ENCODE assay signal across 13 mouse cellular contexts in genomic region chr14:33549856-33550255, GRCm38 (mm10). TPM values are rescaled to one million over a fixed set of nuclear protein-coding genes. Genes with fewer than 3 reads are reported as not detected.
DNase-seq lines count a peak whose midpoint lies in the region; ATAC-seq lines count a peak whose summit lies in the region.
"Had no signal": no experiment of that assay in that cellular context is flagged by ENCODE, and none has a peak within 500 bp of the region (broad histone marks: within the 10 kb centered on the region; RNA-seq: fewer than 3 reads in every experiment).

No protein-coding gene starts in this region.

- no peak overlapping the region for H3K27ac ChIP-seq in midbrain, embryonic 13.5 days
- H3K27ac ChIP-seq in midbrain, embryonic 11.5 days (ENCODE audit: low read depth, low read length) = no peak overlapping the region
- no peak overlapping the region for H3K27ac ChIP-seq in hindbrain, embryonic 11.5 days (ENCODE audit: low read depth, low read length)
- H3K27ac ChIP-seq in midbrain, embryonic 16.5 days (ENCODE audit: low read length) = peak overlapping the region; percentile 61
- H3K27ac ChIP-seq: intestine, embryonic 15.5 days; liver, embryonic 14.5 days had no signal

- peaks cover 7% of the 10 kb centered on the region for H3K4me1 ChIP-seq in midbrain, embryonic 13.5 days (replicated peaks)
- no peaks in the 10 kb centered on the region for H3K4me1 ChIP-seq in midbrain, embryonic 11.5 days (ENCODE audit: control insufficient read depth, insufficient read depth, low read length)
- no peaks in the 10 kb centered on the region for H3K4me1 ChIP-seq in hindbrain, embryonic 11.5 days (replicated peaks; ENCODE audit: control insufficient read depth, insufficient read depth, low read length)
- peaks cover 7% of the 10 kb centered on the region for H3K4me1 ChIP-seq in midbrain, embryonic 16.5 days (ENCODE audit: control insufficient read depth, insufficient read depth, low read length)
- H3K4me1 ChIP-seq: intestine, embryonic 15.5 days had no signal

- H3K36me3 ChIP-seq in midbrain, embryonic 13.5 days = no peaks in the 10 kb centered on the region
- no peaks in the 10 kb centered on the region for H3K36me3 ChIP-seq in midbrain, embryonic 11.5 days (ENCODE audit: control insufficient read depth, insufficient read depth, low read length)
- H3K36me3 ChIP-seq in hindbrain, embryonic 11.5 days (ENCODE audit: control insufficient read depth, insufficient read depth, low read length) = no peaks in the 10 kb centered on the region
- no peaks in the 10 kb centered on the region for H3K36me3 ChIP-seq in midbrain, embryonic 16.5 days (ENCODE audit: control insufficient read depth, insufficient read depth, low read length)
- H3K36me3 ChIP-seq: intestine, embryonic 15.5 days had no signal

- H3K4me2 ChIP-seq in midbrain, embryonic 13.5 days (replicated peaks) = no peak overlapping the region
- no peak overlapping the region for H3K4me2 ChIP-seq in midbrain, embryonic 11.5 days
- H3K4me2 ChIP-seq in hindbrain, embryonic 11.5 days (replicated peaks; ENCODE audit: low read depth, low read length) = no peak overlapping the region
- H3K4me2 ChIP-seq in midbrain, embryonic 16.5 days (ENCODE audit: low read length) = no peak overlapping the region
- H3K4me2 ChIP-seq: intestine, embryonic 15.5 days had no signal

- ATAC-seq in midbrain, embryonic 13.5 days = peak; percentile 88
- ATAC-seq in midbrain, embryonic 11.5 days (ENCODE audit: low FRiP score) = no peak
- ATAC-seq in hindbrain, embryonic 11.5 days (ENCODE audit: low FRiP score) = no peak; the same call in 1 of the 2 replicates
- ATAC-seq in midbrain, embryonic 16.5 days = peak; percentile 93
- ATAC-seq: intestine, embryonic 15.5 days had no signal

- 56% methylated on average over 6 of the region's 6 CpGs for WGBS in midbrain, embryonic 13.5 days
- WGBS in midbrain, embryonic 11.5 days = 76% methylated on average over 6 of the region's 6 CpGs
- WGBS in hindbrain, embryonic 11.5 days = 52% methylated on average over 6 of the region's 6 CpGs
- WGBS in midbrain, embryonic 16.5 days = 41% methylated on average over 6 of the region's 6 CpGs

- peak overlapping the region; percentile 43; the same call in 1 of the 2 replicates for H3K9ac ChIP-seq in midbrain, embryonic 13.5 days (replicated peaks)
- no peak overlapping the region for H3K9ac ChIP-seq in midbrain, embryonic 11.5 days (ENCODE audit: low read length)
- H3K9ac ChIP-seq in hindbrain, embryonic 11.5 days (ENCODE audit: low read depth, low read length) = no peak overlapping the region
- H3K9ac ChIP-seq in midbrain, embryonic 16.5 days (ENCODE audit: low read depth, low read length) = no peak overlapping the region; the same call in 1 of the 2 replicates
- H3K9ac ChIP-seq: intestine, embryonic 15.5 days; liver, embryonic 14.5 days had no signal

- no peaks in the 10 kb centered on the region for H3K9me3 ChIP-seq in midbrain, embryonic 13.5 days
- H3K9me3 ChIP-seq in midbrain, embryonic 11.5 days (ENCODE audit: control insufficient read depth, low read length) = no peaks in the 10 kb centered on the region
- no peaks in the 10 kb centered on the region for H3K9me3 ChIP-seq in hindbrain, embryonic 11.5 days (ENCODE audit: control insufficient read depth, low read length)
- H3K9me3 ChIP-seq in midbrain, embryonic 16.5 days (replicated peaks; ENCODE audit: control insufficient read depth, low read length, poor library complexity, severe bottlenecking) = no peaks in the 10 kb centered on the region
- H3K9me3 ChIP-seq: intestine, embryonic 15.5 days had no signal

- no peaks in the 10 kb centered on the region for H3K27me3 ChIP-seq in midbrain, embryonic 13.5 days
- no peaks in the 10 kb centered on the region for H3K27me3 ChIP-seq in midbrain, embryonic 11.5 days (ENCODE audit: control insufficient read depth, insufficient read depth, low read length)
- no peaks in the 10 kb centered on the region for H3K27me3 ChIP-seq in hindbrain, embryonic 11.5 days (ENCODE audit: control insufficient read depth, insufficient read depth, low read length)
- H3K27me3 ChIP-seq in midbrain, embryonic 16.5 days (ENCODE audit: control insufficient read depth, insufficient read depth, low read depth, low read length) = no peaks in the 10 kb centered on the region
- H3K27me3 ChIP-seq: intestine, embryonic 15.5 days had no signal

- H3K4me3 ChIP-seq in midbrain, embryonic 13.5 days (replicated peaks) = no peak overlapping the region
- no peak overlapping the region for H3K4me3 ChIP-seq in midbrain, embryonic 11.5 days (ENCODE audit: low read depth, low read length)
- H3K4me3 ChIP-seq in hindbrain, embryonic 11.5 days (ENCODE audit: low read depth, low read length) = no peak overlapping the region
- no peak overlapping the region for H3K4me3 ChIP-seq in midbrain, embryonic 16.5 days (ENCODE audit: low read depth, low read length)
- H3K4me3 ChIP-seq: intestine, embryonic 15.5 days had no signal

- intact Hi-C loops in heart, postnatal 25 days (cut with DNase I) = no loop called here

- no peak for DNase-seq in midbrain, embryonic 11.5 days (ENCODE audit: low spot score, missing footprints)
- peak; percentile 78 for DNase-seq in cerebellum, adult 9-11 months
- peak; percentile 19 for DNase-seq in hindbrain, embryonic 11.5 days (ENCODE audit: low spot score)
- no peak for DNase-seq in thymus, postnatal 0 days (ENCODE audit: low spot score)
- DNase-seq in heart, postnatal 25 days (ENCODE audit: low spot score) = no peak
- no peak for DNase-seq in spleen, postnatal 4 days (ENCODE audit: low spot score in 2 of 2)
- DNase-seq: thymus, postnatal 36 days had no signal

RNA-seq across cellular contexts. Expression of gene Ptpn20, which starts 39.2 kb away (rescaled TPM):
- polyA plus RNA-seq in midbrain, embryonic 13.5 days (2015; fragmentation: Nextera tagmentation; extraction: Ambion mirVana) = 0.08 TPM in 1 of 2 replicates, not detected in the other
- not detected in 2 replicates for polyA plus RNA-seq in midbrain, embryonic 11.5 days (2014; fragmentation: Nextera tagmentation; extraction: Ambion mirVana)
- polyA plus RNA-seq in hindbrain, embryonic 11.5 days (2014; fragmentation: Nextera tagmentation; extraction: Ambion mirVana) = 0.08 and 0.19 TPM in 2 replicates
- polyA plus RNA-seq in midbrain, embryonic 16.5 days (2015; fragmentation: Nextera tagmentation; extraction: Ambion mirVana) = 0.11 and 0.15 TPM in 2 replicates
- polyA plus RNA-seq in thymus, postnatal 0 days (2015; fragmentation: Nextera tagmentation; extraction: Ambion mirVana) = 0.04 TPM in 1 of 2 replicates, not detected in the other
- not detected for total RNA-seq in heart, postnatal 25 days (2021)
- total RNA-seq: common myeloid progenitor, adult 5-6 weeks had no signal
- polyA plus RNA-seq: spleen, adult 2 months had no signal

Comparison
In these comparisons a context has a peak if more than half of its experiments do, and no peak if none do; other contexts are left out.
1. ATAC-seq: peak in midbrain, embryonic 13.5 days (single experiment) and midbrain, embryonic 16.5 days (single experiment); none in midbrain, embryonic 11.5 days (single experiment) and hindbrain, embryonic 11.5 days (single experiment).
2. DNase-seq: peak in cerebellum, adult 9-11 months (single experiment) and hindbrain, embryonic 11.5 days (single experiment); none in midbrain, embryonic 11.5 days (single experiment), thymus, postnatal 0 days (single experiment), heart, postnatal 25 days (single experiment) and spleen, postnatal 4 days (0 of 2).